Mouse (Mus musculus): ENCODE data around the gene Adam19. TPM values are rescaled to one million over a fixed set of nuclear protein-coding genes. Genes with fewer than 3 reads are reported as not detected.

The Adam19 gene
- polyA plus RNA-seq, 1 experiment from 2014 or later, result 25.2 TPM

DNA sequence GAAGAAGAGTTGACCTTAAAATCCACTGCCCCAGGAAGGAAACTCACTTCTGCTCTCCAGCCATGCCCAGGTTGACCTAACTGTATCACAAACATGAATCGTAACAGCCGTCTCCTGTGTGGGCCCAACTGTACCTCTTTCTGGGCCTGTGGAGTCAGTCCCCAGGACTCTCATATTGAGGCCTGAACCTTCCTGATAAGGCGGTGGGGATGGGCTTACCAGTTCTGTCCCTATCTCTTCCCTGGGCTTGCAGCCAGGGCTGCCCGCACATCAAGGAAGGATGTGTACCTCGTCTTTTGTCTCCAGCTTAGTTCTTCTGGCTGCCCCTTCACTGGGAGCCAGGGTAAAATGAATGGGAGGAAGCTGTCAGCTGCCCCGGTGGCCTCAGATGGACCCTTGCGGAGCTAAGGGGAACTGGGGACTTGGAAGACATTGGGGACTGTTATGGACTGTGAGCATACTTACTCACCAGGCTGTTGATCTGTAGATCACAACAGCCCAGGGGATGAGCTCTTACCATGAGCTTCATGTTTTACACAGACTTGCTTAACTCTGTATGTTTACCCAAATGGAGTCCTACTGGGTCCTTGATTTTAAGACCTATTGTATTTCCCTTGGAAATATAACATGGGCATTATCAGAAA lies 22.1 kb downstream of the Adam19 start:
- Histone ChIP-seq H3K4me3 (no peak overlapping the region), H3K36me3 (peaks cover 18% of the 10 kb centered on the region; the same call in 1 of the 2 replicates), H3K4me1 (peaks cover 8% of the 10 kb centered on the region; the same call in 1 of the 2 replicates), H3K27ac (no peak overlapping the region), H3K27me3 (replicated peaks) (no peaks in the 10 kb centered on the region), H3K4me2 (replicated peaks) (no peak overlapping the region), H3K9me3 (no peaks in the 10 kb centered on the region), H3K9ac (no peak overlapping the region)
- no peak for ATAC-seq (ENCODE audit: low FRiP score, low read depth)
- WGBS, result 87% methylated on average over 7 of the region's 7 CpGs

GRCm38 (mm10) chr11:46081075-46081474 lies 25.3 kb downstream of the Adam19 start:
- Histone ChIP-seq H3K9ac (no peak overlapping the region), H3K4me1 (peaks cover 4% of the 10 kb centered on the region; the same call in 1 of the 2 replicates), H3K9me3 (no peaks in the 10 kb centered on the region), H3K27me3 (replicated peaks) (no peaks in the 10 kb centered on the region), H3K4me2 (replicated peaks) (no peak overlapping the region), H3K36me3 (peaks cover 14% of the 10 kb centered on the region; the same call in 1 of the 2 replicates), H3K4me3 (no peak overlapping the region), H3K27ac (no peak overlapping the region)
- ATAC-seq (ENCODE audit: low FRiP score, low read depth), result no peak
- 97% methylated on average over 2 of the region's 2 CpGs for WGBS

DNA sequence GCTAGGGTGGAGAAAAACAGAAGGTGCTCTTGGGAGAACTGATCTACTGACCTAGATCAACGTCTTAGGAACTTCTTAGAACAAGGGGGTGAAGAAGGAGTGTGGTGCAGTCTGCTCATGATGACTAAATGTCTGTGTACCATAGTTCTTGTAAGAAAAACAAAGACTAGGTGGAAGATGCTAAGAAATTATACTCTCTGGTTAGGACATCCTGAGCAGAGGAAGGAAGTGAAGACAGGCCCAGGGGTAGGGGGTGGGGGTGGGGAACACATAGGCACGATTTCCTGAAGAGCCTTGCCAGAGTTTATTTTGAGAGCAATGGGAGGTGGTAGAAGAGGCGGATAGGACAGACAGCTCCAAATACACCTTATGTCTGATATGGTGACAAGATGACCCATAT lies 27.6 kb downstream of the Adam19 start:
- Histone ChIP-seq H3K27me3 (replicated peaks) (no peaks in the 10 kb centered on the region), H3K9ac (no peak overlapping the region), H3K4me2 (replicated peaks) (no peak overlapping the region), H3K9me3 (no peaks in the 10 kb centered on the region), H3K4me3 (no peak overlapping the region), H3K4me1 (peaks cover 4% of the 10 kb centered on the region; the same call in 1 of the 2 replicates), H3K36me3 (no peaks in the 10 kb centered on the region), H3K27ac (no peak overlapping the region)
- WGBS, result 78% methylated on average over 3 of the region's 3 CpGs
- ATAC-seq (ENCODE audit: low FRiP score, low read depth), result no peak

DNA sequence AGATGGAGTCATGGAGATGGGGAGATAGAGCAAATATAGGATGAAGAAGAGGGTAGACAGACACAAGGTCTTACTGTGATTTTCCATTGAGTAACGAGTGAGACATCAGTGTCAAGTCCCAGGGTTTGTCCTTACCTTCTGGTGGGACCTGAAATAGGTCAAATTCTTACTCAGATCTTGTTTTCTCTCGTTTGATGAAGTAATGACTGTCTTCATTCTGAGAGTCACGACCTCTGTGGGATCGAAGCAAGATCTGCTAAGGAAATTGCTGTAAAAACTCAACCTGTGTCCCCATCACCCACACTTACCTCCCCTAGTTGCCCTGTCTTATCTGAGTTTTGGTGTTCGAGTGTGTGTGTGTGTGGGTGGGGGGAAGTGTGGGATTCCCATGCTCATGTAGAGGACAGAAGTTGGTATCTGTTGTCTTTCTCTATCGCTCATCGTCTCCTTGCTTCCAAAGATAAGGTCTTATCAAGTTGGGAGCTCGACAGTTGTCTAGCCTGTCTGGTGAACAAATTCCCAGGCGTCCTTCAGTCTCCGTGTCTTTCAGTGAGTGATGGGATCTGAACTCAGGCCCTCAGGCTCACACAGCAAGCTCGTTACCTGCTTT lies 28.1 kb downstream of the Adam19 start:
- no peaks in the 10 kb centered on the region for H3K9me3 ChIP-seq
- no peak overlapping the region for H3K4me3 ChIP-seq
- H3K4me1 ChIP-seq, result peaks cover 4% of the 10 kb centered on the region; the same call in 1 of the 2 replicates
- WGBS, result 87% methylated on average over 11 of the region's 11 CpGs
- no peaks in the 10 kb centered on the region for H3K36me3 ChIP-seq
- H3K4me2 ChIP-seq (replicated peaks), result no peak overlapping the region
- no peaks in the 10 kb centered on the region for H3K27me3 ChIP-seq (replicated peaks)
- ATAC-seq (ENCODE audit: low FRiP score, low read depth), result no peak
- H3K9ac ChIP-seq, result no peak overlapping the region
- no peak overlapping the region for H3K27ac ChIP-seq

- Histone ChIP-seq H3K36me3 (no peaks in the 10 kb centered on the region), H3K4me3 (no peak overlapping the region), H3K27me3 (replicated peaks) (no peaks in the 10 kb centered on the region), H3K4me2 (replicated peaks) (no peak overlapping the region), H3K4me1 (peaks cover 4% of the 10 kb centered on the region; the same call in 1 of the 2 replicates), H3K9ac (no peak overlapping the region), H3K27ac (no peak overlapping the region), H3K9me3 (no peaks in the 10 kb centered on the region)
- 81% methylated on average over 3 of the region's 3 CpGs for WGBS
- ATAC-seq (ENCODE audit: low FRiP score, low read depth), result no peak
These were observed 28.8 kb downstream of the Adam19 start for GRCm38 (mm10) chr11:46084568-46084967.

- Histone ChIP-seq H3K4me2 (replicated peaks) (no peak overlapping the region), H3K4me1 (peaks cover 7% of the 10 kb centered on the region; the same call in 1 of the 2 replicates), H3K36me3 (no peaks in the 10 kb centered on the region), H3K4me3 (no peak overlapping the region), H3K9me3 (no peaks in the 10 kb centered on the region), H3K9ac (no peak overlapping the region), H3K27ac (no peak overlapping the region), H3K27me3 (replicated peaks) (no peaks in the 10 kb centered on the region)
- WGBS, result 93% methylated on average over 10 of the region's 10 CpGs
- no peak for ATAC-seq (ENCODE audit: low FRiP score, low read depth)
These were observed 29.8 kb downstream of the Adam19 start for GRCm38 (mm10) chr11:46085398-46086163.

DNA sequence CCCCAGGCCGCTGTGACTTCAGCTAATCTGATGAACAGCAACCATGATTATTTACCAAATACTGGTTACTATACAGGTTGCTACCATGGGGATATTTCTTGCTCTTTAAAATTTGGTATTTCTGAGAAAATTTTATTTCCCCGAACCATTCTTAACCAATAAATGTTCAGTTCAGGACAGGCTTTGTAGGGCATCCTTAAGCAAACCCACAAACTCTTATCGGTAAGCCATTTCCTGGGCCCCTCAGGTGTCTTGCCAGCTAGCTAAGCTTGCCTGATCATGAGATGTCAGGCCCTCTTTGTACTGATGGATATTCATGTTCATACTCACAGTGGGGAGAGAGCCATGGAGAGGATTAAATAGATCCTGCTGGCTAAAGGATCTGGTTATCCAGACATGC lies 30.7 kb downstream of the Adam19 start:
- no peak overlapping the region for H3K4me3 ChIP-seq
- WGBS, result 89% methylated on average over 3 of the region's 3 CpGs
- H3K4me2 ChIP-seq (replicated peaks), result no peak overlapping the region
- H3K9me3 ChIP-seq, result no peaks in the 10 kb centered on the region
- H3K9ac ChIP-seq, result no peak overlapping the region
- no peaks in the 10 kb centered on the region for H3K27me3 ChIP-seq (replicated peaks)
- H3K4me1 ChIP-seq, result peaks cover 10% of the 10 kb centered on the region; the same call in 1 of the 2 replicates
- no peaks in the 10 kb centered on the region for H3K36me3 ChIP-seq
- no peak for ATAC-seq (ENCODE audit: low FRiP score, low read depth)
- H3K27ac ChIP-seq, result no peak overlapping the region

GRCm38 (mm10) chr11:46089081-46089713 lies 33.4 kb downstream of the Adam19 start:
- no peak overlapping the region for H3K9ac ChIP-seq
- H3K4me1 ChIP-seq, result peaks cover 10% of the 10 kb centered on the region; the same call in 1 of the 2 replicates
- no peak overlapping the region for H3K27ac ChIP-seq
- no peaks in the 10 kb centered on the region for H3K27me3 ChIP-seq (replicated peaks)
- no peak overlapping the region for H3K4me3 ChIP-seq
- ATAC-seq (ENCODE audit: low FRiP score, low read depth), result no peak
- H3K9me3 ChIP-seq, result no peaks in the 10 kb centered on the region
- 75% methylated on average over 4 of the region's 4 CpGs for WGBS
- no peaks in the 10 kb centered on the region for H3K36me3 ChIP-seq
- H3K4me2 ChIP-seq (replicated peaks), result no peak overlapping the region

DNA sequence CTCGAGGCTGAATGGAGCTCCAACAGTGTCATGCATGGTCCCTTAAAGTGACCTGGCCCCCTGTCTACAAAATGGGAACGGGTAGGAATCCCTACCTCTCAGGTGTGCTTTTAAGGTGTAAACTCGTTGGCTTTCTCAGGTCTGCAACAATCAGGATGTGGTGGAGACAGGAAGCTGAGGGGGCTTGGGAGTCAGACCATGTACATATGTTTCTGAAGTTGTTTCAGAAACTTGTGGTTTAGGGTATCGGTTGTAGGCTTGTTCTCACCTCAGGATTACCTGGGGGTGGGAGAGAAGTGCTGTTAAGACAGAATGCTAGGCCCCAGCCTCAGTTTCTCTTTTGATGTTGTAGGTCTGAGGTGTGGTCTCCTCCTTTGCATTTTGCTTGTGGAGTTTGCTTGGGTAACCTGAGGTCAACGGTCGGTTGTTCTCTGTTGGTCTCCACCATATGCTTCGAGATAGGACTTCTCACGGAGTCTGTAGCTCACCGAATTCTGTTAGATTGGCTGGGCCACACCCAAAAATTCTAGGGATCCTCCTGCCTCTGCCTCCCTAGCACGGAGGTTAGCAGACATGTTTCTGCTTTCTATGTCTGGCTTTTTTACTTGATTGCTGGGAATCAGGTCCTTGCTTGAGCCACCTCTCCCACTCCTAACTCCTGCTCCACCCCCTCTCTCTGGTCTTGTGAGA lies 34.4 kb downstream of the Adam19 start:
- no peak overlapping the region for H3K27ac ChIP-seq
- H3K36me3 ChIP-seq, result 0 out of 2 replicates have a peak, but pooled peaks cover 6% of the 10 kb centered on the region
- no peak for ATAC-seq (ENCODE audit: low FRiP score, low read depth)
- no peak overlapping the region for H3K4me3 ChIP-seq
- H3K4me2 ChIP-seq (replicated peaks), result no peak overlapping the region
- no peak overlapping the region for H3K9ac ChIP-seq
- H3K9me3 ChIP-seq, result no peaks in the 10 kb centered on the region
- no peaks in the 10 kb centered on the region for H3K27me3 ChIP-seq (replicated peaks)
- WGBS, result 92% methylated on average over 10 of the region's 10 CpGs
- peaks cover 6% of the 10 kb centered on the region; the same call in 1 of the 2 replicates for H3K4me1 ChIP-seq

GRCm38 (mm10) chr11:46090951-46091667 lies 35.3 kb downstream of the Adam19 start:
- Histone ChIP-seq H3K9me3 (no peaks in the 10 kb centered on the region), H3K4me2 (replicated peaks) (no peak overlapping the region), H3K9ac (no peak overlapping the region), H3K4me1 (peaks cover 6% of the 10 kb centered on the region; the same call in 1 of the 2 replicates), H3K27ac (no peak overlapping the region), H3K27me3 (replicated peaks) (no peaks in the 10 kb centered on the region), H3K4me3 (no peak overlapping the region), H3K36me3 (0 out of 2 replicates have a peak, but pooled peaks cover 6% of the 10 kb centered on the region)
- 51% methylated on average over 10 of the region's 10 CpGs for WGBS
- peak; percentile 50; the same call in 1 of the 2 replicates for ATAC-seq (ENCODE audit: low FRiP score, low read depth)

DNA sequence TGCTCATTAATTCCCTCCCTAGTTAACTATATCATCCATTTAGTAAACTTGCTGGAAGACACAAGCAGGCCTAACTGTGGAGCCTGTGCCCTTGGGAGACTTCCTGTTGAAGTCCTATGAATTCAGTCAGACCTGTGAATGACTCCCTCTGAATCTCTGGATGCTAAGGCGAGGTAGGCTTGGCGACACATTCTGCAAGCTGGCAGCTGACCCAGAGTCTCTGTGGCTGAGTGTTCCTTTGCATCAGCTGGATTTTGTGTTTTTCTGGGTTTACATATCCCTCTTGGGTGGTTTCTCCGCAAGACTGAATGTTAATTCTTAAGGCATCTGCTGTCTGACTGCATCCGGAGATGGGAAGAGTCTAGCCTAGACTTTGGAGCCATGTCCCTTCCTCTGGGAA lies 36.3 kb downstream of the Adam19 start:
- Histone ChIP-seq H3K4me1 (peaks cover 6% of the 10 kb centered on the region; the same call in 1 of the 2 replicates), H3K9me3 (no peaks in the 10 kb centered on the region), H3K27ac (no peak overlapping the region), H3K4me2 (replicated peaks) (no peak overlapping the region), H3K9ac (no peak overlapping the region), H3K4me3 (no peak overlapping the region), H3K27me3 (replicated peaks) (no peaks in the 10 kb centered on the region), H3K36me3 (0 out of 2 replicates have a peak, but pooled peaks cover 6% of the 10 kb centered on the region)
- ATAC-seq (ENCODE audit: low FRiP score, low read depth), result no peak
- 85% methylated on average over 4 of the region's 4 CpGs for WGBS

All from neural tube, embryonic 12.5 days (tissue).